Mouse (Mus musculus): ENCODE results near the gene Als2.

Als2 gene

GRCm38 (mm10) chr1:59166232-59166905 is 70.7 kb downstream of the Als2 start:
- no peak for DNase-seq (ENCODE audit: low read depth, low spot score)

GRCm38 (mm10) chr1:59163918-59164317 is 73.1 kb downstream of the Als2 start:
- no peaks in the 10 kb centered on the region for H3K36me3 ChIP-seq (ENCODE audit: control insufficient read depth, insufficient read depth, low read length, poor library complexity, severe bottlenecking)
- DNase-seq (ENCODE audit: low read depth, low spot score), result no peak
- no peaks in the 10 kb centered on the region for H3K27me3 ChIP-seq (ENCODE audit: control insufficient read depth, insufficient read depth, low read length, poor library complexity, severe bottlenecking)

More at GRCm38 (mm10) chr1:59166232-59166905, 70.7 kb downstream of the Als2 start:
- Histone ChIP-seq H3K36me3 (ENCODE audit: control insufficient read depth, insufficient read depth, low read length, poor library complexity, severe bottlenecking) (peaks cover 2% of the 10 kb centered on the region; the same call in 1 of the 2 replicates), H3K27me3 (ENCODE audit: control insufficient read depth, insufficient read depth, low read length, poor library complexity, severe bottlenecking) (no peaks in the 10 kb centered on the region)

- no peaks in the 10 kb centered on the region for H3K36me3 ChIP-seq (ENCODE audit: control insufficient read depth, insufficient read depth, low read length, poor library complexity, severe bottlenecking)
- no peaks in the 10 kb centered on the region for H3K27me3 ChIP-seq (ENCODE audit: control insufficient read depth, insufficient read depth, low read length, poor library complexity, severe bottlenecking)
- no peak for DNase-seq (ENCODE audit: low read depth, low spot score)
These were observed 74.0 kb downstream of the Als2 start, which contains the start of gene Mpp4 for GRCm38 (mm10) chr1:59163030-59163461. Mpp4 (minus strand) TSS chr1:59163389.

GRCm38 (mm10) chr1:59162309-59163024 is 74.6 kb downstream of the Als2 start:
- Histone ChIP-seq H3K36me3 (ENCODE audit: control insufficient read depth, insufficient read depth, low read length, poor library complexity, severe bottlenecking) (no peaks in the 10 kb centered on the region), H3K27me3 (ENCODE audit: control insufficient read depth, insufficient read depth, low read length, poor library complexity, severe bottlenecking) (no peaks in the 10 kb centered on the region)
- DNase-seq (ENCODE audit: low read depth, low spot score), result no peak

GRCm38 (mm10) chr1:59161396-59161795 is 75.6 kb downstream of the Als2 start:
- Histone ChIP-seq H3K36me3 (ENCODE audit: control insufficient read depth, insufficient read depth, low read length, poor library complexity, severe bottlenecking) (no peaks in the 10 kb centered on the region), H3K27me3 (ENCODE audit: control insufficient read depth, insufficient read depth, low read length, poor library complexity, severe bottlenecking) (no peaks in the 10 kb centered on the region)
- DNase-seq (ENCODE audit: low read depth, low spot score), result no peak

GRCm38 (mm10) chr1:59160871-59161270 is 76.2 kb downstream of the Als2 start:
- H3K27me3 ChIP-seq (ENCODE audit: control insufficient read depth, insufficient read depth, low read length, poor library complexity, severe bottlenecking), result no peaks in the 10 kb centered on the region
- H3K36me3 ChIP-seq (ENCODE audit: control insufficient read depth, insufficient read depth, low read length, poor library complexity, severe bottlenecking), result no peaks in the 10 kb centered on the region
- no peak for DNase-seq (ENCODE audit: low read depth, low spot score)

- DNase-seq (ENCODE audit: low read depth, low spot score), result no peak
- no peaks in the 10 kb centered on the region for H3K27me3 ChIP-seq (ENCODE audit: control insufficient read depth, insufficient read depth, low read length, poor library complexity, severe bottlenecking)
- H3K36me3 ChIP-seq (ENCODE audit: control insufficient read depth, insufficient read depth, low read length, poor library complexity, severe bottlenecking), result no peaks in the 10 kb centered on the region
These were observed 77.9 kb downstream of the Als2 start for GRCm38 (mm10) chr1:59159136-59159535.

- no peak for DNase-seq (ENCODE audit: low read depth, low spot score)
- Histone ChIP-seq H3K36me3 (ENCODE audit: control insufficient read depth, insufficient read depth, low read length, poor library complexity, severe bottlenecking) (no peaks in the 10 kb centered on the region), H3K27me3 (ENCODE audit: control insufficient read depth, insufficient read depth, low read length, poor library complexity, severe bottlenecking) (no peaks in the 10 kb centered on the region)
These were observed 78.5 kb downstream of the Als2 start for GRCm38 (mm10) chr1:59158498-59158897.

- no peak for DNase-seq (ENCODE audit: low read depth, low spot score)
- Histone ChIP-seq H3K36me3 (ENCODE audit: control insufficient read depth, insufficient read depth, low read length, poor library complexity, severe bottlenecking) (no peaks in the 10 kb centered on the region), H3K27me3 (ENCODE audit: control insufficient read depth, insufficient read depth, low read length, poor library complexity, severe bottlenecking) (no peaks in the 10 kb centered on the region)
These were observed 79.2 kb downstream of the Als2 start for GRCm38 (mm10) chr1:59157846-59158245.

GRCm38 (mm10) chr1:59152346-59152745 is 84.7 kb downstream of the Als2 start:
- DNase-seq (ENCODE audit: low read depth, low spot score), result no peak
- no peaks in the 10 kb centered on the region for H3K27me3 ChIP-seq (ENCODE audit: control insufficient read depth, insufficient read depth, low read length, poor library complexity, severe bottlenecking)
- H3K36me3 ChIP-seq (ENCODE audit: control insufficient read depth, insufficient read depth, low read length, poor library complexity, severe bottlenecking), result no peaks in the 10 kb centered on the region

GRCm38 (mm10) chr1:59150542-59150941 is 86.5 kb downstream of the Als2 start:
- DNase-seq (ENCODE audit: low read depth, low spot score), result no peak
- no peaks in the 10 kb centered on the region for H3K27me3 ChIP-seq (ENCODE audit: control insufficient read depth, insufficient read depth, low read length, poor library complexity, severe bottlenecking)
- H3K36me3 ChIP-seq (ENCODE audit: control insufficient read depth, insufficient read depth, low read length, poor library complexity, severe bottlenecking), result no peaks in the 10 kb centered on the region

GRCm38 (mm10) chr1:59144543-59144942 is 92.5 kb downstream of the Als2 start:
- Histone ChIP-seq H3K36me3 (ENCODE audit: control insufficient read depth, insufficient read depth, low read length, poor library complexity, severe bottlenecking) (no peaks in the 10 kb centered on the region), H3K27me3 (ENCODE audit: control insufficient read depth, insufficient read depth, low read length, poor library complexity, severe bottlenecking) (no peaks in the 10 kb centered on the region)
- peak; percentile 54 for DNase-seq (ENCODE audit: low read depth, low spot score)

- Histone ChIP-seq H3K36me3 (ENCODE audit: control insufficient read depth, insufficient read depth, low read length, poor library complexity, severe bottlenecking) (no peaks in the 10 kb centered on the region), H3K27me3 (ENCODE audit: control insufficient read depth, insufficient read depth, low read length, poor library complexity, severe bottlenecking) (no peaks in the 10 kb centered on the region)
- DNase-seq (ENCODE audit: low read depth, low spot score), result peak; percentile 86
These were observed 94.2 kb downstream of the Als2 start for GRCm38 (mm10) chr1:59142809-59143208.

- DNase-seq (ENCODE audit: low read depth, low spot score), result no peak
- no peaks in the 10 kb centered on the region for H3K27me3 ChIP-seq (ENCODE audit: control insufficient read depth, insufficient read depth, low read length, poor library complexity, severe bottlenecking)
- H3K36me3 ChIP-seq (ENCODE audit: control insufficient read depth, insufficient read depth, low read length, poor library complexity, severe bottlenecking), result no peaks in the 10 kb centered on the region
These were observed 102.6 kb downstream of the Als2 start for GRCm38 (mm10) chr1:59134419-59134818.

GRCm38 (mm10) chr1:59128879-59129278 is 108.2 kb downstream of the Als2 start:
- H3K27me3 ChIP-seq (ENCODE audit: control insufficient read depth, insufficient read depth, low read length, poor library complexity, severe bottlenecking), result no peaks in the 10 kb centered on the region
- no peaks in the 10 kb centered on the region for H3K36me3 ChIP-seq (ENCODE audit: control insufficient read depth, insufficient read depth, low read length, poor library complexity, severe bottlenecking)
- DNase-seq (ENCODE audit: low read depth, low spot score), result no peak

All from splenic B cell, adult 2 months (primary cell).